Mouse (Mus musculus): ENCODE data around the gene Dnajb1.

Dnajb1 gene

GRCm38 (mm10) chr8:83656484-83657246, 48.7 kb downstream of the Dnajb1 start:
- DNase-seq (ENCODE audit: low read depth): peak; percentile 31

GRCm38 (mm10) chr8:83660545-83660944, 52.6 kb downstream of the Dnajb1 start:
- DNase-seq (ENCODE audit: low read depth): no peak

GRCm38 (mm10) chr8:83660995-83661680, 53.1 kb downstream of the Dnajb1 start:
- DNase-seq (ENCODE audit: low read depth): no peak

Data from 416B (cell line).